Mouse (Mus musculus): ENCODE data around the gene Kcnk13. TPM values are rescaled to one million over a fixed set of nuclear protein-coding genes. Genes with fewer than 3 reads are reported as not detected.

Gene Kcnk13
- polyA plus RNA-seq, 1 experiment from 2014 or later = 1.3 TPM

GRCm38 (mm10) chr12:100044704-100045103 is 80.4 kb downstream of the Kcnk13 start:
- Histone ChIP-seq H3K4me3 (ENCODE audit: low read depth, low read length) (no peak overlapping the region), H3K27me3 (ENCODE audit: control insufficient read depth, insufficient read depth, low read depth, low read length) (no peaks in the 10 kb centered on the region), H3K4me1 (ENCODE audit: control insufficient read depth, insufficient read depth, low read length) (no peaks in the 10 kb centered on the region), H3K4me2 (ENCODE audit: low read length) (no peak overlapping the region), H3K27ac (ENCODE audit: low read length) (no peak overlapping the region), H3K9me3 (replicated peaks; ENCODE audit: control insufficient read depth, low read length, poor library complexity, severe bottlenecking) (no peaks in the 10 kb centered on the region), H3K36me3 (ENCODE audit: control insufficient read depth, insufficient read depth, low read length) (no peaks in the 10 kb centered on the region), H3K9ac (ENCODE audit: low read depth, low read length) (no peak overlapping the region)
- WGBS = 70% methylated on average over 4 of the region's 4 CpGs
- no peak for ATAC-seq

GRCm38 (mm10) chr12:100050552-100050951 is 86.3 kb downstream of the Kcnk13 start:
- Histone ChIP-seq H3K36me3 (ENCODE audit: control insufficient read depth, insufficient read depth, low read length) (no peaks in the 10 kb centered on the region), H3K4me1 (ENCODE audit: control insufficient read depth, insufficient read depth, low read length) (no peaks in the 10 kb centered on the region), H3K9ac (ENCODE audit: low read depth, low read length) (no peak overlapping the region), H3K27me3 (ENCODE audit: control insufficient read depth, insufficient read depth, low read depth, low read length) (no peaks in the 10 kb centered on the region), H3K27ac (ENCODE audit: low read length) (no peak overlapping the region), H3K9me3 (replicated peaks; ENCODE audit: control insufficient read depth, low read length, poor library complexity, severe bottlenecking) (no peaks in the 10 kb centered on the region), H3K4me3 (ENCODE audit: low read depth, low read length) (no peak overlapping the region), H3K4me2 (ENCODE audit: low read length) (no peak overlapping the region)
- ATAC-seq = no peak
- 72% methylated on average over 7 of the region's 7 CpGs for WGBS

- Histone ChIP-seq H3K9ac (ENCODE audit: low read depth, low read length) (no peak overlapping the region), H3K4me3 (ENCODE audit: low read depth, low read length) (no peak overlapping the region), H3K9me3 (replicated peaks; ENCODE audit: control insufficient read depth, low read length, poor library complexity, severe bottlenecking) (no peaks in the 10 kb centered on the region), H3K27me3 (ENCODE audit: control insufficient read depth, insufficient read depth, low read depth, low read length) (no peaks in the 10 kb centered on the region), H3K4me2 (ENCODE audit: low read length) (no peak overlapping the region), H3K4me1 (ENCODE audit: control insufficient read depth, insufficient read depth, low read length) (no peaks in the 10 kb centered on the region), H3K27ac (ENCODE audit: low read length) (no peak overlapping the region), H3K36me3 (ENCODE audit: control insufficient read depth, insufficient read depth, low read length) (no peaks in the 10 kb centered on the region)
- 82% methylated on average over 5 of the region's 5 CpGs for WGBS
- no peak for ATAC-seq
These were observed 89.3 kb downstream of the Kcnk13 start for GRCm38 (mm10) chr12:100053617-100054016.

GRCm38 (mm10) chr12:100061071-100061470 is 96.8 kb downstream of the Kcnk13 start:
- no peak overlapping the region for H3K4me3 ChIP-seq (ENCODE audit: low read depth, low read length)
- ATAC-seq = no peak
- H3K9ac ChIP-seq (ENCODE audit: low read depth, low read length) = no peak overlapping the region
- H3K27me3 ChIP-seq (ENCODE audit: control insufficient read depth, insufficient read depth, low read depth, low read length) = no peaks in the 10 kb centered on the region
- no peak overlapping the region for H3K4me2 ChIP-seq (ENCODE audit: low read length)
- no peaks in the 10 kb centered on the region for H3K4me1 ChIP-seq (ENCODE audit: control insufficient read depth, insufficient read depth, low read length)
- no peak overlapping the region for H3K27ac ChIP-seq (ENCODE audit: low read length)
- no peaks in the 10 kb centered on the region for H3K36me3 ChIP-seq (ENCODE audit: control insufficient read depth, insufficient read depth, low read length)
- no peaks in the 10 kb centered on the region for H3K9me3 ChIP-seq (replicated peaks; ENCODE audit: control insufficient read depth, low read length, poor library complexity, severe bottlenecking)
- WGBS = 93% methylated on average over 10 of the region's 10 CpGs

GRCm38 (mm10) chr12:100061826-100062225 is 97.5 kb downstream of the Kcnk13 start:
- no peak for ATAC-seq
- no peaks in the 10 kb centered on the region for H3K27me3 ChIP-seq (ENCODE audit: control insufficient read depth, insufficient read depth, low read depth, low read length)

GRCm38 (mm10) chr12:100062584-100062983 is 98.3 kb downstream of the Kcnk13 start:
- no peak overlapping the region for H3K4me3 ChIP-seq (ENCODE audit: low read depth, low read length)
- no peaks in the 10 kb centered on the region for H3K4me1 ChIP-seq (ENCODE audit: control insufficient read depth, insufficient read depth, low read length)
- H3K36me3 ChIP-seq (ENCODE audit: control insufficient read depth, insufficient read depth, low read length) = no peaks in the 10 kb centered on the region
- H3K27ac ChIP-seq (ENCODE audit: low read length) = no peak overlapping the region
- H3K9ac ChIP-seq (ENCODE audit: low read depth, low read length) = no peak overlapping the region
- WGBS = 75% methylated on average over 3 of the region's 3 CpGs
- H3K27me3 ChIP-seq (ENCODE audit: control insufficient read depth, insufficient read depth, low read depth, low read length) = no peaks in the 10 kb centered on the region
- ATAC-seq = no peak
- H3K9me3 ChIP-seq (replicated peaks; ENCODE audit: control insufficient read depth, low read length, poor library complexity, severe bottlenecking) = no peaks in the 10 kb centered on the region
- H3K4me2 ChIP-seq (ENCODE audit: low read length) = no peak overlapping the region

More at GRCm38 (mm10) chr12:100061826-100062225, 97.5 kb downstream of the Kcnk13 start:
- H3K27ac ChIP-seq (ENCODE audit: low read length) = no peak overlapping the region
- no peaks in the 10 kb centered on the region for H3K36me3 ChIP-seq (ENCODE audit: control insufficient read depth, insufficient read depth, low read length)
- H3K4me2 ChIP-seq (ENCODE audit: low read length) = no peak overlapping the region
- H3K4me1 ChIP-seq (ENCODE audit: control insufficient read depth, insufficient read depth, low read length) = no peaks in the 10 kb centered on the region
- H3K9ac ChIP-seq (ENCODE audit: low read depth, low read length) = no peak overlapping the region
- H3K9me3 ChIP-seq (replicated peaks; ENCODE audit: control insufficient read depth, low read length, poor library complexity, severe bottlenecking) = no peaks in the 10 kb centered on the region
- no peak overlapping the region for H3K4me3 ChIP-seq (ENCODE audit: low read depth, low read length)

- H3K4me1 ChIP-seq (ENCODE audit: control insufficient read depth, insufficient read depth, low read length) = no peaks in the 10 kb centered on the region
- no peak overlapping the region for H3K9ac ChIP-seq (ENCODE audit: low read depth, low read length)
- H3K4me2 ChIP-seq (ENCODE audit: low read length) = no peak overlapping the region
- H3K36me3 ChIP-seq (ENCODE audit: control insufficient read depth, insufficient read depth, low read length) = no peaks in the 10 kb centered on the region
- H3K27ac ChIP-seq (ENCODE audit: low read length) = no peak overlapping the region
- no peaks in the 10 kb centered on the region for H3K9me3 ChIP-seq (replicated peaks; ENCODE audit: control insufficient read depth, low read length, poor library complexity, severe bottlenecking)
- ATAC-seq = no peak
- 85% methylated on average over 3 of the region's 3 CpGs for WGBS
- H3K4me3 ChIP-seq (ENCODE audit: low read depth, low read length) = no peak overlapping the region
- no peaks in the 10 kb centered on the region for H3K27me3 ChIP-seq (ENCODE audit: control insufficient read depth, insufficient read depth, low read depth, low read length)
These were observed 100.8 kb downstream of the Kcnk13 start for GRCm38 (mm10) chr12:100065109-100065508.

GRCm38 (mm10) chr12:100067477-100067876 is 103.2 kb downstream of the Kcnk13 start:
- ATAC-seq = no peak
- no peak overlapping the region for H3K27ac ChIP-seq (ENCODE audit: low read length)
- no peak overlapping the region for H3K9ac ChIP-seq (ENCODE audit: low read depth, low read length)
- no peaks in the 10 kb centered on the region for H3K27me3 ChIP-seq (ENCODE audit: control insufficient read depth, insufficient read depth, low read depth, low read length)
- H3K4me2 ChIP-seq (ENCODE audit: low read length) = no peak overlapping the region
- H3K9me3 ChIP-seq (replicated peaks; ENCODE audit: control insufficient read depth, low read length, poor library complexity, severe bottlenecking) = no peaks in the 10 kb centered on the region
- H3K36me3 ChIP-seq (ENCODE audit: control insufficient read depth, insufficient read depth, low read length) = no peaks in the 10 kb centered on the region
- H3K4me1 ChIP-seq (ENCODE audit: control insufficient read depth, insufficient read depth, low read length) = no peaks in the 10 kb centered on the region
- no peak overlapping the region for H3K4me3 ChIP-seq (ENCODE audit: low read depth, low read length)
- 93% methylated on average over 5 of the region's 5 CpGs for WGBS

GRCm38 (mm10) chr12:100073201-100073672 is 108.9 kb downstream of the Kcnk13 start:
- Histone ChIP-seq H3K4me3 (ENCODE audit: low read depth, low read length) (no peak overlapping the region), H3K36me3 (ENCODE audit: control insufficient read depth, insufficient read depth, low read length) (no peaks in the 10 kb centered on the region), H3K9ac (ENCODE audit: low read depth, low read length) (no peak overlapping the region), H3K4me1 (ENCODE audit: control insufficient read depth, insufficient read depth, low read length) (no peaks in the 10 kb centered on the region), H3K27me3 (ENCODE audit: control insufficient read depth, insufficient read depth, low read depth, low read length) (no peaks in the 10 kb centered on the region), H3K27ac (ENCODE audit: low read length) (no peak overlapping the region), H3K9me3 (replicated peaks; ENCODE audit: control insufficient read depth, low read length, poor library complexity, severe bottlenecking) (no peaks in the 10 kb centered on the region), H3K4me2 (ENCODE audit: low read length) (no peak overlapping the region)
- 64% methylated on average over 4 of the region's 4 CpGs for WGBS
- no peak for ATAC-seq

Data from midbrain, embryonic 16.5 days (tissue).